Mouse (Mus musculus): ENCODE measurements around the gene Pth1r. TPM values are rescaled to one million over a fixed set of nuclear protein-coding genes. Genes with fewer than 3 reads are reported as not detected.
A peak's percentile ranks its signal among the peaks of the same experiment; 100 is the strongest.

The Pth1r gene
- total RNA-seq, 2 experiments from 2014 or later, result not detected

- no peak for ATAC-seq (ENCODE audit: poor library complexity, severe bottlenecking)
Observed at GRCm38 (mm10) chr9:110750404-110751187, 3.7 kb upstream of the Pth1r start.

GRCm38 (mm10) chr9:110748451-110748850, 1.5 kb upstream of the Pth1r start:
- no peak for ATAC-seq (ENCODE audit: poor library complexity, severe bottlenecking)

GRCm38 (mm10) chr9:110746238-110746637, 707 bp downstream of the Pth1r start:
- no peak for ATAC-seq (ENCODE audit: poor library complexity, severe bottlenecking)

- no peak for ATAC-seq (ENCODE audit: poor library complexity, severe bottlenecking)
Observed at GRCm38 (mm10) chr9:110745752-110746151, 1.2 kb downstream of the Pth1r start.

- no peak for ATAC-seq (ENCODE audit: poor library complexity, severe bottlenecking)
Observed at GRCm38 (mm10) chr9:110743456-110744323, 3.3 kb downstream of the Pth1r start.

GRCm38 (mm10) chr9:110742951-110743455, 3.9 kb downstream of the Pth1r start:
- ATAC-seq (ENCODE audit: poor library complexity, severe bottlenecking), result no peak

GRCm38 (mm10) chr9:110742295-110742950, 4.5 kb downstream of the Pth1r start:
- peak; percentile 45; the same call in 1 of the 2 replicates for ATAC-seq (ENCODE audit: poor library complexity, severe bottlenecking)

GRCm38 (mm10) chr9:110741711-110742294, 5.1 kb downstream of the Pth1r start, which contains the start of gene Myl3:
Gene Myl3 (plus strand): TSS chr9:110741861.
- no peak for ATAC-seq (ENCODE audit: poor library complexity, severe bottlenecking)

- 0 out of 2 replicates have a peak, but pooled peaks have one; percentile 39 for ATAC-seq (ENCODE audit: poor library complexity, severe bottlenecking)
Observed at GRCm38 (mm10) chr9:110739961-110740360, 7.0 kb downstream of the Pth1r start.

GRCm38 (mm10) chr9:110738054-110738453, 8.9 kb downstream of the Pth1r start:
- no peak for ATAC-seq (ENCODE audit: poor library complexity, severe bottlenecking)

- ATAC-seq (ENCODE audit: poor library complexity, severe bottlenecking), result no peak
Observed at GRCm38 (mm10) chr9:110736362-110736761, 10.6 kb downstream of the Pth1r start.

GRCm38 (mm10) chr9:110734154-110734553, 12.8 kb downstream of the Pth1r start:
- peak; percentile 60 for ATAC-seq (ENCODE audit: poor library complexity, severe bottlenecking)

- peak; percentile 5; the same call in 1 of the 2 replicates for ATAC-seq (ENCODE audit: poor library complexity, severe bottlenecking)
Observed at GRCm38 (mm10) chr9:110733102-110733501, 13.8 kb downstream of the Pth1r start.

- ATAC-seq (ENCODE audit: poor library complexity, severe bottlenecking), result peak; percentile 84
Observed at GRCm38 (mm10) chr9:110732623-110733022, 14.3 kb downstream of the Pth1r start.

- ATAC-seq (ENCODE audit: poor library complexity, severe bottlenecking), result no peak
Observed at GRCm38 (mm10) chr9:110731859-110732258, 15.1 kb downstream of the Pth1r start.

- ATAC-seq (ENCODE audit: poor library complexity, severe bottlenecking), result no peak
Observed at GRCm38 (mm10) chr9:110729841-110730240, 17.1 kb downstream of the Pth1r start.

GRCm38 (mm10) chr9:110726867-110727266, 20.1 kb downstream of the Pth1r start:
- ATAC-seq (ENCODE audit: poor library complexity, severe bottlenecking), result no peak

GRCm38 (mm10) chr9:110725721-110726135, 21.2 kb downstream of the Pth1r start:
- no peak for ATAC-seq (ENCODE audit: poor library complexity, severe bottlenecking)

GRCm38 (mm10) chr9:110722060-110722459, 24.9 kb downstream of the Pth1r start:
- no peak for ATAC-seq (ENCODE audit: poor library complexity, severe bottlenecking)

GRCm38 (mm10) chr9:110719977-110720376, 27.0 kb downstream of the Pth1r start:
- no peak for ATAC-seq (ENCODE audit: poor library complexity, severe bottlenecking)
